Mouse (Mus musculus): Measurements from ENCODE around the gene Dapk3.

Gene Dapk3

DNA sequence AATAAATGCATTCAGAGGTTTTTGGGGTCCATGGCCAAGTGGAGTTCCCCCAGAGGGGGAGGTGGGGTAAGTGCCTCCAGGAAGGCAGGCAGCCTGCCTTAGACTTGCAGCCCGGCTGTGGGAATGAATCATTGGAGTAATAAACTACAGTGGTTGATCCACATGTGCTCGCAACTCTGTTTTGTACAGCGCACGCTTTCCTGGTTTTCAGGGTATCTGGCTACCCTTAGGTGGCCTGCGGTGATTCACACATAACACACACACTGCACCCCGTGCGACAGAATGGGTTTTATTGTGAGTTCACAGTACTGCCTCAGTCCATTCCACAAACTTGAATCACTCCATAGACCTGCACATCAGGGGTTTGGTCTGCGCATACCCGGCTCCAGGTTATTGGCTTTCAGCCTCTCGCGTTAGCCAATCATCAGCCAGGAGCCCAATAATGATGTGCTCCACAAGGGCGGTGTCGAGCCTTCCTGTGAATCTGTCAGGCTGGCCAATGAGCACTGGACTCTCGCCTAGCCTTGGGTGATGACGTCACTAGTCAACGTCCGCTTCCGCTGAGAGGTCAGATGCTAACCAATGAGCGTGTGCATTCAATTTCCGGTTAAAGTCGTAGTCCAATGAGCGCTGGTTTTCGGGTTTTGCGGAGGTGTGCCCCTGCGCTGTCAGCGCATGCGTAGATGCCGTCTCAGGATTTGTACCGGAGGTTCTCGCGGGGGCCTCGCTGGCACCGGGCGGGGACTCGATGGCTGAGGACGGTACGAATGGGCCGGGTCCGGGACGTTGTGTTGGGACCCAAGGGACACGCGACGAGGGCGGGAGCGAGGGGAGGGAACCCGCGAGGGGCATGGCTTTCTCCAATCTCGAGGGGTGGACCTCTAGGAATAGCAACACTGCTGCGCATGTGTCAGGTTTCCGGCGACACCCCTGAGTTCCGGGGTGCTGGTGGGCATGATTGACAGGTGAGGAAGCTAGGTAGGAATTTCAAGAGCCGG is at the start of gene Dapk3:
Gene Dapk3 (plus strand): TSS at position 670 of the 998 bp plus-strand sequence.
- peak; percentile 97 for DNase-seq (ENCODE audit: low read depth, low spot score)

DNA sequence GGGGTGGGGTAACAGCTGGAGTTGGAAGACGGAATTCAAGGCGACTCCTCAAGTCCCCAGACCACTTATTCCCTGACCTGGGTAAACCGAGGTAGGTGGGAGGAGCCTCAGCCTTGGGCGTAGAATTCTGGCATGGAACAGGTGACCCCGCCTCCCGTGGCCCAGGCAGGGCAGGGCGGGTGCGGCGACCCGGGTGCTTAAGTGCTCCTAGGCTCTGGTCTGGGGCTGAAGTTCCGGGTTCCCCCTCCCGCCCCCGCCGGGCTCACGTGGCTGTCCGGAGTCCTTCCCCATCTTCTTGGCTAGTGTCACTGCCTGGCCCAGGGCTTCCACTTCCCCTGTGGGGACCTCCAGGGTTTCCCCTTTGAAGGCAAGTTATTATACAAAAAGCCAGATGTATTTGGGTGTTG is 48.6 kb upstream of the Dapk3 start:
- DNase-seq (ENCODE audit: low read depth, low spot score) = no peak

GRCm38 (mm10) chr10:81134966-81135681 is 47.7 kb upstream of the Dapk3 start, which contains the start of gene Zbtb7a:
TSS of gene Zbtb7a (plus strand) at chr10:81135220.
- DNase-seq (ENCODE audit: low read depth, low spot score) = no peak

- DNase-seq (ENCODE audit: low read depth, low spot score) = no peak
Observed at GRCm38 (mm10) chr10:81135831-81136705, 46.7 kb upstream of the Dapk3 start.

DNA sequence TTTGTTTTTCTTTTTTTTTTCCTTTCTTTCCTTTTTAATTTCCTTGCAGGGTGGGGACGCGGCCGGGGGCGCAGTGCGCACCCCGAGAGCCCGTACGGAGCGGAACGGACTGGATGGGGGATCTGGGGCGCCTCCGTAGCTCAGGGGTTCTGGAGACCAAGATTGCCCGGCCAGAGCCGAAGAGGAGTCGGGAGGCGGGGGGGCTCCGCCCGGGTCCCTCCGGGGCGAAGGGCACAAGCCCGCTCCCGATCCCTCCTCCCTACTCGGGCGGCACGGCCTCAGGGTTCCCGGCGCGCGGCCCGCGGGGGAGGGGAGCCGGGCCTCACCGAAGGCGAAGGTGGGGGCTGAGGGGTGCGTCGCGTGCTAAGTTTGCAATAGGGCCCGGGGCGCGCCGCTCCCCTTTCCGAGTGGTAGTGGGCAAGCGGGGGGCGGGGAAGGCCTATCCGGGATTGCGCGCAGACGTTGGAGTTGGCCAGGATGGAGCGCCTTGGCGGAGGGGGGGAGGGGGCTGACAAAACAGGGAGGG is 46.0 kb upstream of the Dapk3 start:
- no peak for DNase-seq (ENCODE audit: low read depth, low spot score)

GRCm38 (mm10) chr10:81137252-81138130 is 45.3 kb upstream of the Dapk3 start:
- peak; percentile 93 for DNase-seq (ENCODE audit: low read depth, low spot score)

GRCm38 (mm10) chr10:81138131-81138782 is 44.5 kb upstream of the Dapk3 start:
- DNase-seq (ENCODE audit: low read depth, low spot score) = no peak

DNA sequence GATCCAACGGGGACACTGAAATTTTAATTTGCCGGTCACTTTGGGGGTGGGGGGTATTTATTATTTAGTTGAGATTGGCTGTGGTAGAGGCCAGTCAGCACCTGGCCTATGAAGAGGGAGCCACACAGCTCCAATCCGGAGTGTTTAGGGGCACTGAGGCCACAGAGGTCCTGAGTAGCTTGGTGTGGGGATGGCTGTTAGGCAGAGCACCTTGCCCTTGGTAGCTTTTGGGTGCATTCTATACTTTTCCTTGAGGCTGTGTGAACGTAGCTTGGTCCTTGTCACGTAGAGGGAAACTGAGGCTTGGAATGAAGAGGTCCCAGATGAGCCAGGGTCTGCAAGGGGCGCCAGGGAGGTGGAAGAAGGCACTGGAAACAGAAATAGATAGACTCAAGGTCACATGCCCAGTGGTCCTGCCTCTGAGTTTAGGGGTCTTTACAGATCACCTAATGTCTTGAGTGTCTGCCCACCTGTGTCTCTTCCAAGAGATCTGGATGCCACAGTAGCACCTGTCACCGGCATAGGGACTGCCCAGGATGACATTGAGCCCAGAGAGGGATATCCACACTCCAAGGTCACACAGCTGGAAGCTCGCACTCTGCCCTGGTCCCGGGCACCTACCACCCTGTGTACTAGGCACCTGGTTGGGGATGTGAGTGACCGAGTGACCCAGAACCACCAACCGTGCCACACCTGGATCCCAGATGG is 43.8 kb upstream of the Dapk3 start:
- DNase-seq (ENCODE audit: low read depth, low spot score) = no peak

DNA sequence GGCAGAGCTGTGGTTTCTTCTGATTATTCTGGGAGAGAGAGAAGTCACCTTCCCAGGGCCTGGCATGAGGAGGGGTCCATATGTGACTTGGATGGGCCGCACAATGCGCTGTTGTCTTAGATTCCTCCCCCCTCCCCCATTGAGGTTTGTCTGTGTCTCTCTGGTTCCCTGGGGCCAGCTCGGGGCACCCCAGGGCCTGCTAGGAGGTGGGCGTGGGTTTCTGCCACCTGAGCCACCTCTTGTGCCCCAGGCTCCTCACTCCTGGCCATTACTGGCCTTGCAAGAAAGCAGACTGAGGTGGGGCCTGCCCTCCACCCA is 43.3 kb upstream of the Dapk3 start:
- DNase-seq (ENCODE audit: low read depth, low spot score) = no peak

- no peak for DNase-seq (ENCODE audit: low read depth, low spot score)
Observed at GRCm38 (mm10) chr10:81140005-81140404, 42.8 kb upstream of the Dapk3 start.

DNA sequence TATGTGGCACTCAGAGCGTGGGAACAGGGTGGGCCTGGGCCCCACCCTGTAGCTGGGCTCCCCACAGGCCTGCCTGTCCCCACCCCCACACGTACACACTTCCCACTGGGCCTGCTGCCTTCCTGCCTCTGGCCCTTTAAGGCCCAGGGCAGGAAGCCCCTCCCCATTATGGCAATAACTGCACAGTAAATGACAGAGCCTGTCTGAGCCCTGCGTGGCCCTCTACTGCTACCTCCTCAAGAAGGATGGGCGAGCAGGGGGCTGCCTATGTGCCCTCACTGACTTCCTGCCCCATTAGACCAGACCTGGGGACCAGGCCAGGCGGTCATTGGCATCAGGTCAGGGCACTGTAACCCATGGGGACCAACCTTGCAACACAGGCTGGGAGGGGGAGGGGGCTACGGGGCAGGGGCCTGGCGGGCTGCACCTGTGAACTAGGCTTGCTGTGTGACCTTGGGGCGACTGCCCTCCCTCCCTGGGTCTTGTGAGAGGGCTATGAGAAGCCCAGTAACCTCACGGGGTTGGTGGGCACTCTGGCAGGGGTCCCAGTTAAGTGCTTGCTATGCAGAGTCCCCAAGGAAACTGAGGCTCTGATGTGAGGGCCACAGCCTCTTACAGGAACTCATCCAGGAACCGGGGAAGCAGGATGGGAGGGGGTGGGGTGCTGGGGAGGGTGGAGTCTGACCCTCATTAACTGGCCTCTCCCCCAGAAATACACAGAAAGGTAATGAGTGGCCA is 41.9 kb upstream of the Dapk3 start:
- DNase-seq (ENCODE audit: low read depth, low spot score) = no peak

DNA sequence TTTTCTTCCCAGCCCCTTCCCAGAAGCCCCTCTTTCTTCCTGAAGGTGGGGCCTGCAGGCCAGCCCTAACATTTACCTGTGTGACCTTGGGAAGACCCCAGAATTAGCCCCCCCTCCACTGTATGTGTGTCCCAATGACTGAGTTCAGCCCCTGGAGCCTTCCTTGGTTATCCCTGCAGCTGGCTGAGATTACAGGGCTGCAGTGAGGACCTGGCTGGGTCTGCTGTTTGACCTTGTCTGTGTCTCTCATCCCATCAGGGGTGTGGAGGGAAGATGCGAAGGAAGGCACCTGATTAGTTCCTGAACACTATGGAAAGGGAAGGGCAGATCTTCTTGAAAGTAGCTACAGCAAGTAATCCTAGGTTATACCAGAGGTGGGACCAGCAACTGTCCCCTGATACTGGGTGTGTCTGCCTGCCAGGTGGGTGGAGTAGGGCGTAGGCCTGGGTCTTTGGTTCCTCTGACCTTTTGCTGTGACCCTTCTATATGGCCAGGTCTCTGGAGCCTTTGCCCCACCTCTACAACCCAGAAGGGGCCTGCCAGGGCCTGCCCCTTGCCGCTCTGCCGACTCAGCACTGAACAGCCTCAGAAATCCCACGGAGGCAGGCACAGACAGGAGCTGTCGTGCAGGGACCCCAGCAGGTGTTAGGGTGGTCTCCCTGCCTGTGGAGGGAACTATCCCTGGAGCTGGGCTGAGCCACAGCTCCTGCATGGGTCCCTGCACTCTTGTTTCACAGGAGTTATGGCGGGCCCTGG is 41.2 kb upstream of the Dapk3 start:
- DNase-seq (ENCODE audit: low read depth, low spot score) = no peak

DNA sequence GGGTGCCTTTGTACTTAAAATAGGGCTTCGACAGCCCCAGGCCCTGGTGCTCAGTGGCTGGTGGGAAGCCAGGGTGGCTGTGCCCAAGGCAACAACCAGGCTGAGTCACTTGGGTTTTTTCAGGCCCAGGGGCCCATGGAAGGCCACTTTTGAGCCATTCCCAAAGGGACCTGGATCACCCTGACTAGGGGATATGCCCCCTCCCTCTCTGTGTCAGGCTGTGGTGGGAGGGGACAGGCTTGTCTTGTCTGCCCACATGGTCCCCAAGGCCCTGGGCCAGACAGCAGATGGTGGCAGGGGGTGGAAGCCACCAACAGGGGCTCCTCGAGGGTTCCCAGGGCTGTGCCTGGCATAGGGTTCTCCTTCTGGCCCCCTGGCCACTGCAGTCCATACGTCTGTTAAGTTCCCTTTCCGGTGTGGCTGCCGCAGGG is 40.2 kb upstream of the Dapk3 start:
- no peak for DNase-seq (ENCODE audit: low read depth, low spot score)

- DNase-seq (ENCODE audit: low read depth, low spot score) = no peak
Observed at GRCm38 (mm10) chr10:81143157-81143633, 39.6 kb upstream of the Dapk3 start.

DNA sequence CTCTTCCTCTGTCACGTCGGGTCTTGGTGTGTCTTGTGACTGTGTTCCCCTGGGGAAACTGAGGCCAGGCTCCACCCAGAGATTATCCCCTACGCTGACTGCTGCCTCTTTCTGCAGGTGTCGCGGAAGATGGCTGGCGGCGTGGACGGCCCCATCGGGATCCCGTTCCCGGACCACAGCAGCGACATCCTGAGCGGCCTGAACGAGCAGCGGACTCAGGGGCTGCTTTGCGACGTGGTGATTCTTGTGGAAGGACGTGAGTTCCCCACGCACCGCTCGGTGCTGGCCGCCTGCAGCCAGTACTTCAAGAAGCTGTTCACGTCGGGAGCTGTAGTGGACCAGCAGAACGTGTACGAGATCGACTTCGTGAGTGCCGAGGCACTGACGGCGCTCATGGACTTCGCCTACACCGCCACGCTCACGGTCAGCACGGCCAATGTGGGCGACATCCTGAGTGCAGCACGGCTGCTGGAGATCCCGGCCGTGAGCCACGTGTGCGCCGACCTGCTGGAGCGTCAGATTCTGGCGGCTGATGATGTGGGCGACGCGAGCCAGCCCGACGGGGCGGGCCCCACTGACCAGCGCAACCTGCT is 38.9 kb upstream of the Dapk3 start:
- DNase-seq (ENCODE audit: low read depth, low spot score) = no peak

- no peak for DNase-seq (ENCODE audit: low read depth, low spot score)
Observed at GRCm38 (mm10) chr10:81144667-81145066, 38.1 kb upstream of the Dapk3 start.

GRCm38 (mm10) chr10:81145307-81145706 is 37.5 kb upstream of the Dapk3 start:
- DNase-seq (ENCODE audit: low read depth, low spot score) = no peak

Measured in WW6 (cell line).